Mouse (Mus musculus) heart, postnatal 0 days (tissue): ENCODE data around the gene Pde6c. TPM values are rescaled to one million over a fixed set of nuclear protein-coding genes. Genes with fewer than 3 reads are reported as not detected.

Experiments
- ATAC-seq: fragments of 200-750 bp; cut with Nextera tagmentation; 2 replicates; pipeline ENCODE4 v1.8.0; 2017; ENCODE audit warnings: low read depth, moderate number of reproducible peaks, moderate library complexity; ENCODE audit not compliant: insufficient read depth
- DNase-seq: peaks from one replicate; pipeline ENCODE4 v3.0.0-alpha.2; 2016; ENCODE audit warnings: low spot score
- H3K27ac ChIP-seq: fragments of 300-500 bp; sonication (generic); 2 replicates; pipeline ENCODE4 v1.5.1; 2014; ENCODE audit warnings: low read depth, mild to moderate bottlenecking
- H3K27me3 ChIP-seq: fragments of 300-500 bp; sonication (generic); 2 replicates; pipeline ENCODE4 v1.6.1; 2014; ENCODE audit warnings: low read length, mixed read lengths; ENCODE audit not compliant: control insufficient read depth, insufficient read depth
- H3K36me3 ChIP-seq: fragments of 300-500 bp; sonication (generic); replicated peaks from 2 replicates; pipeline ENCODE4 v1.6.1; 2014; ENCODE audit warnings: low read length, mixed read lengths; ENCODE audit not compliant: control insufficient read depth, insufficient read depth
- H3K4me1 ChIP-seq: fragments of 300-500 bp; sonication (generic); 2 replicates; pipeline ENCODE4 v1.6.1; 2014; ENCODE audit warnings: antibody characterized with exemption; ENCODE audit not compliant: control insufficient read depth, insufficient read depth
- H3K4me2 ChIP-seq: fragments of 300-500 bp; sonication (generic); 2 replicates; pipeline ENCODE4 v1.6.1; 2014; ENCODE audit warnings: low read depth, mild to moderate bottlenecking, low read length, moderate library complexity
- H3K4me3 ChIP-seq: fragments of 300-500 bp; sonication (generic); 2 replicates; pipeline ENCODE4 v1.5.1; 2014; ENCODE audit warnings: low read depth, low read length
- H3K9ac ChIP-seq: fragments of 300-500 bp; sonication (generic); replicated peaks from 2 replicates; pipeline ENCODE4 v1.6.1; 2014; ENCODE audit warnings: low read depth, low read length, mixed read lengths
- H3K9me3 ChIP-seq: fragments of 300-500 bp; sonication (generic); replicated peaks from 2 replicates; pipeline ENCODE4 v1.6.1; 2016; ENCODE audit warnings: low read length; ENCODE audit not compliant: control insufficient read depth
- CTCF ChIP-seq: IDR thresholded peaks from 2 replicates; pipeline ENCODE4 v1.5.1; 2016; ENCODE audit warnings: antibody characterized with exemption, control low read depth, low read depth
- EP300 ChIP-seq: IDR thresholded peaks from 2 replicates; pipeline ENCODE4 v1.6.1; 2016; ENCODE audit warnings: antibody characterized with exemption, low read depth
- WGBS: fragments of 180-500 bp; shearing (Covaris S2); extraction: QIAGEN DNeasy Blood & Tissue Kit; methylation state at CpG from one replicate; pipeline ENCODE4 v1.1.7; 2014; 5-methylcytosine and 5-hydroxymethylcytosine counted together
- polyA plus RNA-seq: library from polyadenylated mRNA; unstranded; fragments of >200 nt; fragmentation: Nextera tagmentation; extraction: Ambion mirVana; gene quantifications from 2 replicates; pipeline ENCODE4 v1.2.1, GENCODE M21; 2015
- total RNA-seq: library from RNA; depleted of rRNA; stranded (reverse); fragments of >200 nt; gene quantifications from 2 replicates; pipeline ENCODE4 v1.2.3, GENCODE M21; 2014; ENCODE audit warnings: low replicate concordance

Pde6c gene
- total and polyA plus RNA-seq, 2 experiments from 2014 or later = not detected

DNA sequence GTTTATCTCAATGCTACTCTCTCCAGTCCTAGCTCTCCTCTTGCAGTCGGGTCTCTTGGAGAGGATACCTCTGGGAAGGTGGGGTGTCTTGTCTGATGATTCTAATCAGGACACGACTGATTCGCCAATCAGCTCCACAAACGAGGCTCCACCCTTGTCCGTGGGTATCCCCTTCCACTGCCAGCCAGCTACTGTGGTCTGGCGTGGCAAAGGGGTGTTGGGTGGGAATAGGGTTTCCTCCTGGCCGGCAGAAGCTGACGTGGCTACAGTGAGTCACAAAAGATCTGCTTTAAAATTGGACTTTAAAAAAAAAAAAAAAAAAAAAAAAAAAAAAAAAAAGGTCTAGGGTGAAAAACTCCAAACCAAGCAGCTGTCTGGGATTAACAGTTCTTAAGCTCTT, 21.5 kb upstream of the Pde6c start:
- Histone ChIP-seq H3K27ac (no peak overlapping the region), H3K4me2 (no peak overlapping the region), H3K4me3 (no peak overlapping the region), H3K4me1 (no peaks in the 10 kb centered on the region), H3K27me3 (no peaks in the 10 kb centered on the region), H3K36me3 (no peaks in the 10 kb centered on the region), H3K9ac (no peak overlapping the region), H3K9me3 (no peaks in the 10 kb centered on the region)
- WGBS = 68% methylated on average over 8 of the region's 8 CpGs
- ATAC-seq (no peak), DNase-seq (no peak)
- TF ChIP-seq EP300 (no peak), CTCF (no peak)

GRCm38 (mm10) chr19:38112575-38112974, 20.0 kb upstream of the Pde6c start:
- H3K27ac ChIP-seq = no peak overlapping the region
- no peaks in the 10 kb centered on the region for H3K36me3 ChIP-seq
- H3K4me1 ChIP-seq = no peaks in the 10 kb centered on the region
- ATAC-seq (no peak), DNase-seq (no peak)
- WGBS = 14% methylated on average over 4 of the region's 4 CpGs
- no peaks in the 10 kb centered on the region for H3K9me3 ChIP-seq
- no peaks in the 10 kb centered on the region for H3K27me3 ChIP-seq
- no peak overlapping the region for H3K4me3 ChIP-seq
- H3K9ac ChIP-seq = no peak overlapping the region
- H3K4me2 ChIP-seq = no peak overlapping the region
- no peak for TF ChIP-seq EP300
- TF ChIP-seq CTCF = no peak

- 81% methylated on average over 7 of the region's 7 CpGs for WGBS
- no peak for DNase-seq
- H3K4me2 ChIP-seq = no peak overlapping the region
- H3K36me3 ChIP-seq = no peaks in the 10 kb centered on the region
- no peak overlapping the region for H3K4me3 ChIP-seq
- no peaks in the 10 kb centered on the region for H3K9me3 ChIP-seq
- ATAC-seq = no peak
- no peak overlapping the region for H3K27ac ChIP-seq
- H3K27me3 ChIP-seq = no peaks in the 10 kb centered on the region
- no peaks in the 10 kb centered on the region for H3K4me1 ChIP-seq
- TF ChIP-seq CTCF (no peak), EP300 (no peak)
- no peak overlapping the region for H3K9ac ChIP-seq
Observed at GRCm38 (mm10) chr19:38114834-38115491, 17.6 kb upstream of the Pde6c start.

DNA sequence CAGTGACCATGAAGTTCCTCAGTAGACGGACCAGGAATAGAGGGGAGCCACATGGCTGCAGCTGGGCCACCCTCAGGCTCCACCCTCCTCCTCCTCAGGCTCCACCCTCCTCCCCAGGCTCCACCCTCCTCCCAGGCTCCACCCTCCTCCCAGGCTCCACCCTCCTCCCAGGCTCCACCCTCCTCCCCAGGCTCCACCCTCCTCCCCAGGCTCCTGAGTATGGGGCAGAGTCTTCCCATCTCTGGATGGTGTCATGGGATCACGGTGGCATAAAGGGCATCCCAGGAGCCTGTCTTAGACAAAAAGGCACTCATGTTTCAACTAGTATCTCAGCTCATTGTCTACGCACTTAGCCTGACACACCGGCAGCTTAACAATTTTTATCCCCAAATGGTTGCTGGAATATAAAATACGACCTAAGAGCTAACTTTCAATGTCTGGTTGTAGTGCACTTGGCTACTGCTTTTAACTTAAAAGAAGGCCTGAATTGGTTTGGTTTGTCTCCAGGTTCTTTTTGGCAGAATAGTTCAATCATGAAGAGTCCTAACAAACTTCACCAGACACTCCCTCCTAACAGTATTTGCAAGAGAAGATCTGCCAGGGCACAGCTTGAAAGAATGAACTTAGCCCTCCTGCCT, 12.3 kb upstream of the Pde6c start:
- Histone ChIP-seq H3K4me1 (no peaks in the 10 kb centered on the region), H3K27me3 (peaks cover 32% of the 10 kb centered on the region), H3K9me3 (no peaks in the 10 kb centered on the region), H3K27ac (no peak overlapping the region), H3K9ac (no peak overlapping the region), H3K36me3 (no peaks in the 10 kb centered on the region), H3K4me3 (no peak overlapping the region), H3K4me2 (no peak overlapping the region)
- no peak for ATAC-seq
- 78% methylated on average over 5 of the region's 5 CpGs for WGBS
- no peak for DNase-seq
- TF ChIP-seq CTCF (no peak), EP300 (no peak)

GRCm38 (mm10) chr19:38123921-38124320, 8.7 kb upstream of the Pde6c start:
- H3K36me3 ChIP-seq = no peaks in the 10 kb centered on the region
- WGBS = 20% methylated on average over 9 of the region's 9 CpGs
- no peak for TF ChIP-seq CTCF
- TF ChIP-seq EP300 = no peak
- H3K27ac ChIP-seq = no peak overlapping the region
- peak overlapping the region; percentile 52 for H3K4me3 ChIP-seq
- H3K4me2 ChIP-seq = peak overlapping the region; percentile 92
- no peak overlapping the region for H3K9ac ChIP-seq
- ATAC-seq (no peak), DNase-seq (no peak)
- H3K9me3 ChIP-seq = no peaks in the 10 kb centered on the region
- H3K27me3 ChIP-seq = peaks cover 38% of the 10 kb centered on the region
- no peaks in the 10 kb centered on the region for H3K4me1 ChIP-seq
